Mouse (Mus musculus) spleen, adult 2 months (tissue): ENCODE results near the gene H2-DMa. TPM values are rescaled to one million over a fixed set of nuclear protein-coding genes. Genes with fewer than 3 reads are reported as not detected.
A peak's percentile ranks its signal among the peaks of the same experiment; 100 is the strongest.

Source experiments
- DNase-seq, 2 experiments: peaks; one replicate each; pipeline versions ENCODE4 v3.0.0 to v3.0.0-alpha.2; 2012 to 2021; ENCODE audit warnings: low spot score in 2 of 2, low read depth in 1 of 2
- H3K27ac ChIP-seq: fragments of 200-500 bp; 2 replicates; pipeline ENCODE4 v1.5.1; 2012; ENCODE audit warnings: low read length, inconsistent platforms; ENCODE audit not compliant: insufficient read depth
- H3K27me3 ChIP-seq: fragments of 200-500 bp; 2 replicates; pipeline ENCODE4 v1.6.1; 2012; ENCODE audit warnings: mild to moderate bottlenecking, moderate library complexity, low read length, inconsistent platforms; ENCODE audit not compliant: control insufficient read depth, insufficient read depth
- H3K36me3 ChIP-seq: fragments of 200-500 bp; 2 replicates; pipeline ENCODE4 v1.6.1; 2012; ENCODE audit warnings: mild to moderate bottlenecking, low read length, inconsistent platforms; ENCODE audit not compliant: control insufficient read depth, insufficient read depth
- H3K4me1 ChIP-seq: fragments of 200-500 bp; 2 replicates; pipeline ENCODE4 v1.6.1; 2011; ENCODE audit warnings: inconsistent platforms; ENCODE audit not compliant: control insufficient read depth, insufficient read depth, insufficient read length
- H3K4me3 ChIP-seq: fragments of 200-500 bp; 2 replicates; pipeline ENCODE4 v1.5.1; 2011; ENCODE audit warnings: mild to moderate bottlenecking, inconsistent platforms; ENCODE audit not compliant: insufficient read depth, insufficient read length; ENCODE audit errors: extremely low read depth
- CTCF ChIP-seq: fragments of 200-500 bp; IDR thresholded peaks from 2 replicates; pipeline ENCODE4 v1.5.1; 2011; ENCODE audit warnings: mild to moderate bottlenecking, inconsistent platforms; ENCODE audit not compliant: insufficient read depth, insufficient read length, insufficient replicate concordance; ENCODE audit errors: extremely low read depth
- POLR2A ChIP-seq: fragments of 200-500 bp; IDR thresholded peaks from 2 replicates; pipeline ENCODE4 v1.6.1; 2011; ENCODE audit warnings: low read depth, low read length, inconsistent platforms
- WGBS: fragments of 180-500 bp; shearing (Covaris S2); methylation state at CpG from one replicate; pipeline ENCODE4 v1.1.7; 2018; 5-methylcytosine and 5-hydroxymethylcytosine counted together
- polyA plus RNA-seq: library from polyadenylated mRNA; depleted of rRNA; stranded (reverse); fragments of >200 nt; gene quantifications from 2 replicates; pipeline ENCODE4 v1.2.3, GENCODE M21; 2012

H2-DMa gene
- polyA plus RNA-seq, 1 experiment = 302 TPM

GRCm38 (mm10) chr17:34174075-34174474 is 54.7 kb downstream of the H2-DMa start:
- 24% methylated on average over 1 of the region's 1 CpGs for WGBS
- peak overlapping the region; percentile 24; the same call in 1 of the 2 replicates for H3K4me3 ChIP-seq
- peak in 1 of 2 experiments; percentile 41 for DNase-seq
- H3K27me3 ChIP-seq = no peaks in the 10 kb centered on the region
- peaks cover 11% of the 10 kb centered on the region; the same call in 1 of the 2 replicates for H3K4me1 ChIP-seq
- peak overlapping the region; percentile 76 for H3K27ac ChIP-seq
- 0 out of 2 replicates have a peak, but pooled peaks cover 1% of the 10 kb centered on the region for H3K36me3 ChIP-seq
- no peak for TF ChIP-seq CTCF
- no peak for TF ChIP-seq POLR2A

GRCm38 (mm10) chr17:34177179-34177578 is 57.8 kb downstream of the H2-DMa start:
- H3K4me1 ChIP-seq = peaks cover 12% of the 10 kb centered on the region; the same call in 1 of the 2 replicates
- no peaks in the 10 kb centered on the region for H3K27me3 ChIP-seq
- no peak for TF ChIP-seq CTCF
- no peak for TF ChIP-seq POLR2A
- no peak overlapping the region for H3K4me3 ChIP-seq
- no peak for DNase-seq
- peaks cover 9% of the 10 kb centered on the region for H3K36me3 ChIP-seq
- no peak overlapping the region for H3K27ac ChIP-seq
- WGBS = 84% methylated on average over 4 of the region's 4 CpGs

DNA sequence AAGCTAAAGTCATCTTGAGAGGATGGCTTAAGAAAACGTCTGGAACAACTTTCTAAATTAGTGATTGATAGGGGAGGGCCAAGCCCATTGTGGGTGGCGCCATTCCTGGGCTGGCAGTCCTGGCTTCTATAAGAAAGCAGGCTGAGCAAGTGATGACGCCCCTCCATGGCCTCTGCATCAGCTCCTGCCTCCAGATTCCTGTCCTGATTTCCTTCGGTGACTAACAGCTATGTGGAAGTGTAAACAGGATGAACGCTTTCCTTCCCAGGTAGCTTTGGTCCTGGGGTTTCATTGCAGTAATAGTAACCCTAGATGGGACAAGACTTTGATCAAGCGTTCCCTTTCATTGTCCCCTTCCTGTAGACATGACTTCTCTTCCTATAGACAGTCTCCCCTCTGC is 59.7 kb downstream of the H2-DMa start:
- Histone ChIP-seq H3K4me1 (peaks cover 10% of the 10 kb centered on the region; the same call in 1 of the 2 replicates), H3K36me3 (peaks cover 22% of the 10 kb centered on the region), H3K27me3 (no peaks in the 10 kb centered on the region), H3K27ac (no peak overlapping the region), H3K4me3 (no peak overlapping the region)
- no peak for TF ChIP-seq POLR2A
- TF ChIP-seq CTCF = no peak
- WGBS = 79% methylated on average over 6 of the region's 6 CpGs
- DNase-seq = no peak

DNA sequence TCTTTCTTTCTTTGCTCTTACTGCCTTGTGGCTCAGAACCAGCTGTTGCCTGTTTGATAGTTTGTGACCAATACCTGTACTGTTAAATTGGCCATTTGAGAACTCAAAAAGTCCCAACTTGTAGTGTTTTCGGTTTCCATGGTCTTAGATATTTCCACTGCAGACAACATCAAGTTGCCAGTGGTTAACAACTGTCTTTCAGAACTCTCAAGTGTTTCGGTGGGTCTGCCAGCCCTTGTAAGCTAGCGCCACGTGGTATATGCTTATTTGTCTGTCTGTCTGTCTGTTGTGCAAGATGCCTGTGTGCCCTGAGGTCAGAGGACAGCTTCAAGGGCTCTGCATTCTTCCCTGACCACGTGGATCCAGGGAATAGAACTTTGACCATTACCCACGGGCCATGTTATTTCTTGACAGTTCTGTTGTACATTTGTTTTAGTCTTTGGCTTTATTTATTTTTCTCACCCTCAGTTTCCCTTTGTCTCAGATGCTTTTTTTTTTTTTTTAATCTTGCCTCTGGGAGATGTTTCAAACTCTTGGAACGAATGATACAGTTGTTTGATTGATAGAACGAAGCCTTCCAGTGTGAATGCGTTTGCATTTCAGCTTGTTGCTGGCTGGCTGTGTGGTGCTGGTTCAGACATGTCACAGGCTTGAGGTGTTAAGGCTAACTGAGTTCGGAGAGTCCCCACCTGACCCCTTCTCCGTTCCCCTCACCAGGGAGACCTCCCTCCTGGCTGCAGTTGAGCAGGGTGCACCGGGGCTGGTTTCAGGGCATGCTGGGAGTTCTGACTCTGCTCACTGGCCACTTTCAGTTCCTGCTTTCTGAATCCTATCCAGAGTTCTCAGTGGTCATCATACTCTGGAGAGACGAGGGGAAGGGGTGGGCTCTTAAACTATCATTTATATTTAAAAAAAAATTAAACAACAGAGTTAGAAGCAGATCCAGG is 60.8 kb downstream of the H2-DMa start:
- Histone ChIP-seq H3K4me3 (no peak overlapping the region), H3K27me3 (no peaks in the 10 kb centered on the region), H3K36me3 (peaks cover 24% of the 10 kb centered on the region), H3K4me1 (peaks cover 4% of the 10 kb centered on the region; the same call in 1 of the 2 replicates), H3K27ac (no peak overlapping the region; the same call in 1 of the 2 replicates)
- TF ChIP-seq CTCF (no peak), POLR2A (no peak)
- no peak for DNase-seq
- 58% methylated on average over 13 of the region's 13 CpGs for WGBS

GRCm38 (mm10) chr17:34183564-34184219 is 64.4 kb downstream of the H2-DMa start:
- H3K27ac ChIP-seq = no peak overlapping the region
- no peak overlapping the region for H3K4me3 ChIP-seq
- peaks cover 14% of the 10 kb centered on the region; the same call in 1 of the 2 replicates for H3K4me1 ChIP-seq
- peaks cover 24% of the 10 kb centered on the region for H3K36me3 ChIP-seq
- TF ChIP-seq POLR2A (no peak), CTCF (no peak)
- no peaks in the 10 kb centered on the region for H3K27me3 ChIP-seq
- 82% methylated on average over 15 of the region's 15 CpGs for WGBS
- no peak for DNase-seq

DNA sequence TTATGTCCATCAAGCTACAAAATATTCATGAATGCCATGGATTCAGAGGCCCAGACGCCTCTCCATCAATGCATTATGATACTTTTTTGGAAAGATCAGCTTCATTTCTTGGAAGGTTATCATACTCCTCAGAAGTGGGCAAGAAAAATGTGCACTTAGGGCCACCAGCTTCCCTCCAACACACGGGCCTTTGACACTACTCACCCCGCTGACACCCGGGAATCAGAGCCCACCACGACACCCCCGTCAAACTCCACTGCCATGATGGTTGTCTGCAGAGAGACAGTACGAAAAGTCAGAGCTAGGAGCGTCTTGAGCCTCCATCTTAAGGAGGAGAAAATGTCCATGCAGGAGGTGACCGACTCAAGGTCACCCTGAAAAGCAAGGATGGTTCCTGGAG is 66.2 kb downstream of the H2-DMa start:
- H3K27me3 ChIP-seq = no peaks in the 10 kb centered on the region
- WGBS = 82% methylated on average over 9 of the region's 9 CpGs
- DNase-seq = no peak

More for the DNA sequence above, 66.2 kb downstream of the H2-DMa start:
- Histone ChIP-seq H3K4me1 (peaks cover 22% of the 10 kb centered on the region; the same call in 1 of the 2 replicates), H3K36me3 (peaks cover 34% of the 10 kb centered on the region), H3K27ac (no peak overlapping the region), H3K4me3 (no peak overlapping the region)
- TF ChIP-seq POLR2A = no peak
- no peak for TF ChIP-seq CTCF
